Mouse (Mus musculus): Measurements from ENCODE around the gene Sez6l. TPM values are rescaled to one million over a fixed set of nuclear protein-coding genes. Genes with fewer than 3 reads are reported as not detected.

Sez6l gene
- polyA plus RNA-seq, 1 experiment from 2014 or later: 0.75 TPM

DNA sequence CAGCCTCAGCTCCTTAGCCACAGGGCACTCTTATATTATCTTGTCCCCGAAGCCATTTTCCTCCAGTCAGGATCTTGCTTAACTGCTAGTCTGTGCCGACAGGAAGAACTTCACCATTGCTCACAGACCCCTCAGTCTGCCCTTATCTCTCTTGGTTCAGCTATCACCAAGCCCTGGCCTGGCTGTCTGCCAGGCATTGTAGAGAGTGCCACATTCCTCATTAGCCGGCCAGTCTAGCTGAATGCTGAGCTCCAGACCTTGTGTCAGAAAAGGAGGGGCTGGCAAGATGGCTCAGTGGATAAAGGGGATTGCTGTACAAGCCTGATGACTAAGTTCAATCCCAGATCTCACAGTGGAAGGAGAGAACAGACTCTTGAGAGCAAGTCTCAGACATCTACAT lies 171.0 kb downstream of the Sez6l start:
- no peak for DNase-seq (ENCODE audit: low spot score)

DNA sequence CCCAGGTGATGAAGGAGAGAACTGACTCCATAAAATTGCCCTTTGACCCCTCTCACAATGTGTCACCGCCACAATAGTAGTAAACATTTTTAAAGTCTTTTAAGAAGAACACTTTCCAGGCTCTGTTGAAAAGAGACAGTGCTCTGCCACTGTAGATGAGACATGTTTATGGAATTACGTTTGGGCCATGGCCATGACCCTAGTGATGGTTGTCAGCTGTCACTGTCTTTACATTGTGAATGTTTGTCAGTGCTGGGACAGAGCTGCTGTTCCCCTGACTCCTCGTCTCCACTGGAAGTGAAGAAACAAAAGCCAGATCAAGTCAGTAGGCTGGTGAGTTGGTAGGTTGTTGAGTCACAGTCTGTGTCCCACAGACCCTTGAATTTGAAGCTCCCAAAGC lies 174.5 kb downstream of the Sez6l start:
- H3K9me3 ChIP-seq: no peaks in the 10 kb centered on the region
- no peak for DNase-seq (ENCODE audit: low spot score)
- 0 out of 2 replicates have a peak, but pooled peaks cover 9% of the 10 kb centered on the region for H3K27me3 ChIP-seq (replicated peaks; ENCODE audit: low read depth, poor library complexity, severe bottlenecking)
- H3K27ac ChIP-seq (replicated peaks): no peak overlapping the region
- H3K4me1 ChIP-seq: 0 out of 2 replicates have a peak, but pooled peaks cover under 1% of the 10 kb centered on the region
- no peaks in the 10 kb centered on the region for H3K36me3 ChIP-seq (replicated peaks)
- no peak overlapping the region for H3K4me3 ChIP-seq
- 73% methylated on average over 3 of the region's 3 CpGs for WGBS

More for the DNA sequence above, 171.0 kb downstream of the Sez6l start:
- Histone ChIP-seq H3K9me3 (no peaks in the 10 kb centered on the region), H3K27ac (replicated peaks) (no peak overlapping the region), H3K36me3 (replicated peaks) (no peaks in the 10 kb centered on the region), H3K27me3 (replicated peaks; ENCODE audit: low read depth, poor library complexity, severe bottlenecking) (peaks cover 29% of the 10 kb centered on the region), H3K4me1 (peaks cover 7% of the 10 kb centered on the region), H3K4me3 (no peak overlapping the region)
- 78% methylated on average over 3 of the region's 3 CpGs for WGBS

DNA sequence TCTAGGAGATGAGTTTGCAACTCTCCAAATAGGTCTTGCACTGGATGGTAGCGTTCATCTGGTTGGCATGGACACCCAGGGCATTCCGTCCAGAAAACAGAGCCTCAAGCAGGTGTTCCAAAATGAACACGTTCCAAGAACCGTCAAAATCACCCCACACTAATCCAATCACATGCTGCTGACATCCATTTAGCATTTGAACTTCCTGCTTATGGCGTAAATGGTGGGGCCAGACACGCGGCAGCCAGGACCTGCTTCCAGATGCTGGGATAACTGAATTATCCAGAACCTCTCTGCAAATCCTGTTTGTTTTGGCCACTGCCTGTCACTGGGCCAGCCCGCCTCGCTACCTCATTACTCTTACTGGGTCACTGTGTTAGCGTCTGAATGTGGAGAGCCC lies 177.7 kb downstream of the Sez6l start:
- H3K27ac ChIP-seq (replicated peaks): no peak overlapping the region
- H3K36me3 ChIP-seq (replicated peaks): no peaks in the 10 kb centered on the region
- no peak overlapping the region for H3K4me3 ChIP-seq
- WGBS: 70% methylated on average over 10 of the region's 10 CpGs
- no peak for DNase-seq (ENCODE audit: low spot score)
- peaks cover 10% of the 10 kb centered on the region; the same call in 1 of the 2 replicates for H3K27me3 ChIP-seq (replicated peaks; ENCODE audit: low read depth, poor library complexity, severe bottlenecking)
- H3K4me1 ChIP-seq: peaks cover 25% of the 10 kb centered on the region
- no peaks in the 10 kb centered on the region for H3K9me3 ChIP-seq

DNA sequence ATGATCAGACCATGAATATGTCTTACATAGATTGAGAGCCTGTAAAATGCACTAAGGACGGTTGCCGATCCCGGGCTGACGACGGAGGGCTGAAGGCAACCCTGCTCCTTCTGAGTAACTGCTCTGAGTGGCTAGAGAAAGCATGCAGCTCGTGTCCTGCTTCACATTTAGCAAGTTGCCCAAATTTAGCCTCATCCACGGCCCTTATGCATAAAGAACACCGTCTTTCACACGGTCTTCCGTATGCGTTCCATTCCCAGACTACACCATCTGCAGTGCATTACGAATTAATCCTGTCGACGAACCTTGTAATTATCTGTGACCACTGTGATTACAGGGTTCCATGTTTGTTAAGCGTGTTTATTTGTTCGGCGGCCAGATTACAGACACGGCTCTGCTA lies 180.9 kb downstream of the Sez6l start:
- Histone ChIP-seq H3K9me3 (no peaks in the 10 kb centered on the region), H3K36me3 (replicated peaks) (peaks cover 10% of the 10 kb centered on the region), H3K4me3 (peak overlapping the region; percentile 78; the same call in 1 of the 2 replicates), H3K27me3 (replicated peaks; ENCODE audit: low read depth, poor library complexity, severe bottlenecking) (peaks cover 42% of the 10 kb centered on the region), H3K4me1 (peaks cover 46% of the 10 kb centered on the region), H3K27ac (replicated peaks) (peak overlapping the region; percentile 94)
- WGBS: 54% methylated on average over 18 of the region's 18 CpGs
- DNase-seq (ENCODE audit: low spot score): peak; percentile 54

DNA sequence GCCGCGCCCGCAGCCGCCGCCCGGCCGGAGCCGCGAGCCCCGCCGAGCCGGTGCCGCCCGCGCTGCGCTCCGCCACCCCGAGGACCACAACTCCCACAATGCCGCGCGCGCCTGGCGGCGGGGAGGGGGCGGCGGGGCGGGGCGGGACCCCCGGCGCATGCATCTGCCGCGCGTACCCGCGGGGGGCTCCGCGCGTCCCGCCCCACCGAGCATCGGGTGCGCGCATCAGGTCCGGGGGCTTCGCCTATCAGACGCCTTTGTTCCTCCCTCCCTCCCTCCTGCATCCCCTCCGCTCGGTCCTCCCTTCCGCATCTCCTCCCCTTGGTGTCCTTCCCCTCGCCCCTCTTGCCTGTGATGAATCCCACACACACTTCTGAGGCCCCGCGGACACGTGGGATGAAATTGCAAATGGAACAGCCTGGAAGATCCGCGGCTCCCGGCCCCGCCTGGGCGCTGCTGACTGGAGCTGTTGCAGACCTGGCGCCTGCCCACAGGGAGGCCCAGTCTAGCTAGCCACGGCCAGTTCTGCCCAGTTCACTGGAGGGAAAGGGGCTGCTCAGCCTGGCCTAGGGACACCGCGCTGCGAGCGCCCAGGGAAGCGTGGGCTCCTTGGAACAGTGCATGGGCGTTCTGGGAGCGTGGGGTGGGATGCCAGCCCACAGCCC lies 182.1 kb downstream of the Sez6l start, which contains the start of gene Asphd2:
Gene Asphd2, minus strand, starts transcription at position 88 of the 665 bp plus-strand sequence.
- H3K27me3 ChIP-seq (replicated peaks; ENCODE audit: low read depth, poor library complexity, severe bottlenecking): peaks cover 46% of the 10 kb centered on the region
- H3K4me1 ChIP-seq: peaks cover 50% of the 10 kb centered on the region
- H3K36me3 ChIP-seq (replicated peaks): peaks cover 21% of the 10 kb centered on the region
- under 1% methylated on average over 65 of the region's 67 CpGs for WGBS
- DNase-seq (ENCODE audit: low spot score): peak; percentile 93
- H3K4me3 ChIP-seq: peak within 1 kb of the TSS; percentile 78
- no peaks in the 10 kb centered on the region for H3K9me3 ChIP-seq
- peak within 1 kb of the TSS; percentile 94 for H3K27ac ChIP-seq (replicated peaks)

DNA sequence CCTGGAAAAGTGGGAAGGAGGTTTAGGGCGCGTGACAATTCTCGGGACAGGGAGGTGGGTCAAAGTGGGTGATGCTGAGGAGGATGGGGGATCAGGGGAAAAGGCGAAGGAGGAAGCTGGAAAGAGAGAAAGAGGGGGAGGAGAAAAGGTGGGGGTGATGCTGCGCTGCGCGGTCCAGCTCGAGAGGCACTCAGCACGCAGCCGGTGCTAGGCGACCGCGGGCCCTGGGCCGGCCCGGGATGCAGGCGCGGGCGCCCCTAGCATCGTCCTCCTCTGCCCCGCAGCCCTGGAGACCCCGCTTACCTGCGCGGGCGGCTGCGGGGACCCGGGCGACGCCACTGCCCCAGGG lies 182.6 kb downstream of the Sez6l start:
- Histone ChIP-seq H3K36me3 (replicated peaks) (peaks cover 27% of the 10 kb centered on the region), H3K27me3 (replicated peaks; ENCODE audit: low read depth, poor library complexity, severe bottlenecking) (peaks cover 41% of the 10 kb centered on the region), H3K4me1 (peaks cover 53% of the 10 kb centered on the region), H3K4me3 (peak overlapping the region; percentile 78), H3K9me3 (no peaks in the 10 kb centered on the region), H3K27ac (replicated peaks) (peak overlapping the region; percentile 94)
- WGBS: 1% methylated on average over 28 of the region's 28 CpGs
- DNase-seq (ENCODE audit: low spot score): no peak

DNA sequence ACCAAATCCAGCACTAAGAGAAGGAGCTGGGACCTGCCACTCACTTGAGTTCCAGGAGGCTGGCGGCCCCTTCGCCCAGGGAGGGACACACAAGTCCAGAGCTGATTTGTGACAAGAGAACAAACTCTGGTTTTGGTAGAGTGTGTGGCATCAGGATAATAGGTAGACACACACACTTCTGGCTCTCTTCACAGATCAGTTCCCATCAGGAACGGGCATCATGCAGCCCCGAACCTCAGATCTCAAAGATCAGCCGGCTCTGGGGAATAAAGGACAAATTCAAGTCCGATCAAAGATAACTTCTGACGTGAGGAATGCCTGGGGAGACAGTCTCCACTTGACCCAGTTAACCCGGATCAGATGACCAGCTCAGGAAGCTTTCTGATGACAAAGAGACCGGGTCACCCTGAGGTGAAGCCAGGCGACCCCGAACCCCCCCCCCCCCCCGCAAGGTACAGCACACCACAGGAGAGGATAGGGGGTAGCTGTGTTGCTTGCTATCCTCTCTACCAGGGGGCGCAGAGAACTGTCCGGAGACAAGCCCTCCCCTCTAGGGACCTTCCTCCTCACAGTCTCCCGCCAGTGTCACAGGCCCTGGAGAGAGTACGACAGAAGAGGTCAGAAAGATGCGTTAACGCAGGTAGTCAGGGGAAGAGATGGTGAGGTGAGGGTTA lies 183.1 kb downstream of the Sez6l start:
- H3K27ac ChIP-seq (replicated peaks): peak overlapping the region; percentile 94; the same call in 1 of the 2 replicates
- 9% methylated on average over 18 of the region's 18 CpGs for WGBS
- no peaks in the 10 kb centered on the region for H3K9me3 ChIP-seq
- H3K27me3 ChIP-seq (replicated peaks; ENCODE audit: low read depth, poor library complexity, severe bottlenecking): peaks cover 41% of the 10 kb centered on the region
- peaks cover 56% of the 10 kb centered on the region for H3K4me1 ChIP-seq
- H3K4me3 ChIP-seq: peak overlapping the region; percentile 78
- no peak for DNase-seq (ENCODE audit: low spot score)
- peaks cover 32% of the 10 kb centered on the region for H3K36me3 ChIP-seq (replicated peaks)

DNA sequence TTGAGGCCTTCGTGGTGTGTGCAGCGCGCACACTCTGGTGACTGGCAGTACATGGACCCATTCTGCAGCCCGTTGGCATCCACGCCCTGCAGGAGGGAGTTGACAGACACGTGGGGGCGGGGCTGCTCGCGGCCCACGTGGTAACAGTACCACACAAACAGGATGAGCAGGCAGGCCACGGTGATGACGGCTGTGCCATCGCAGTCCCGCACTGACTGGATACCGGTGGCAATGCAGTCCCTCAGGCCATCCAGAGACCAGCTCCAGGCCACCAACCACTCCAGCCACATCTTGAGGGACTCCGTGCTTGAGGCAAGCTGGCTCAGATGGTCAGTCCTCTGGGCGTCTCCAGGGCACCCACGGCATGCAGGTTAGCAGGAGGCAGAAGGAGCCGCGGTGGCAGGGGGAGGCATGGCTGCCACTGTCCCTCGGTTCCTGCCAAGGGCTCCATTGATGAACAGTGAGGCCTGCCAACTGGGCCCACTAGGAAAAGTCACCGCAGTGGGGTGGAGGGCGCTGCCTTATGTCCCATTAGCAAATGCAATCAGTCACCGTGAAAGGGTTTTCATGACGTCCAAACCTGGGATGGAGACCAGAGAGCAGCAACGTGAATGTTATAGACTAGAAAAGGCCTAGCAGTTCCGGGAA lies 185.2 kb downstream of the Sez6l start:
- Histone ChIP-seq H3K9me3 (no peaks in the 10 kb centered on the region), H3K27me3 (replicated peaks; ENCODE audit: low read depth, poor library complexity, severe bottlenecking) (peaks cover 37% of the 10 kb centered on the region), H3K27ac (replicated peaks) (no peak overlapping the region), H3K36me3 (replicated peaks) (peaks cover 50% of the 10 kb centered on the region), H3K4me3 (no peak overlapping the region), H3K4me1 (peaks cover 54% of the 10 kb centered on the region)
- DNase-seq (ENCODE audit: low spot score): no peak
- WGBS: 74% methylated on average over 27 of the region's 27 CpGs

DNA sequence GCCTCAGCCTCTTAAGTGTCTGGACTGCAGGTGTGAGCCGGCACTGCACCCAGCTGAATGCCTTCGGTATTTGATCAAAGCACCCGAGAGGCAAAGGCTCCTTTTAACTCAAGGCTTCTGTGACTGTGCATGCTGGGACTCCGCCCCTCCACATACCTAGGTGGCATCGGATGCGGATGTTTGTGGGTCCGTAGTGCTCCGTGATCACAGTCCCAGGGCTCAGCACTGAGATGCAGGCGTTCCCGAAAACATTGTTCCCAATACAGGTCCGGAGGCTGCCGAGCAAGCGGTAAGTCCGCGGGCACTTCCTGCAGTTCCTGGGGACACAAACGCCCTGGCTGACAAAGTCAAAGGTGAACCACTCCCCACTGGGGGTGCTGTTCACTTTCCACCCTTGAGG lies 186.0 kb downstream of the Sez6l start:
- DNase-seq (ENCODE audit: low spot score): no peak
- Histone ChIP-seq H3K4me3 (no peak overlapping the region), H3K36me3 (replicated peaks) (peaks cover 58% of the 10 kb centered on the region), H3K9me3 (no peaks in the 10 kb centered on the region), H3K27me3 (replicated peaks; ENCODE audit: low read depth, poor library complexity, severe bottlenecking) (peaks cover 37% of the 10 kb centered on the region), H3K4me1 (peaks cover 46% of the 10 kb centered on the region), H3K27ac (replicated peaks) (no peak overlapping the region)
- 54% methylated on average over 16 of the region's 16 CpGs for WGBS

DNA sequence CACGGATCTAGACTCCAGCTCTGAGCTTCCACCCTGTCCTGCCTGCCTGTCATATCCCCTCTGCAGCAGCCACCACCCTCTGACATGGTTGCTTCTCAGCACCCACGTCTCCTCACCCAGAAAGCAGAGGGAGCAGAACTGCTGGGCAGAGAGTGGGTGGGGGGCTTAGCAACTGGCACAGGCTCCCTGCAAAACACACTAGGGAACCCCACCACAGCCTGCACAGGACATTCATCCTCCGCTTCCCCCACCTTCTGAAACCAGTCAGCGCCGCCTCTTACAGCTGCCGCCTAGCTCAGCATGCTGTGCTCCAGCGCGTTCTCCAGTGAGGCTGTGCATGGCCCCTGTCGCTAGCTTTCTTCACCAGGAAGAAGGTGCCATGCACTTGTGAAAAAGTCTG lies 187.6 kb downstream of the Sez6l start:
- peaks cover 36% of the 10 kb centered on the region for H3K27me3 ChIP-seq (replicated peaks; ENCODE audit: low read depth, poor library complexity, severe bottlenecking)
- no peak overlapping the region for H3K4me3 ChIP-seq
- peaks cover 75% of the 10 kb centered on the region for H3K36me3 ChIP-seq (replicated peaks)
- peaks cover 32% of the 10 kb centered on the region for H3K4me1 ChIP-seq
- no peaks in the 10 kb centered on the region for H3K9me3 ChIP-seq
- 85% methylated on average over 9 of the region's 9 CpGs for WGBS
- no peak for DNase-seq (ENCODE audit: low spot score)
- no peak overlapping the region for H3K27ac ChIP-seq (replicated peaks)

DNA sequence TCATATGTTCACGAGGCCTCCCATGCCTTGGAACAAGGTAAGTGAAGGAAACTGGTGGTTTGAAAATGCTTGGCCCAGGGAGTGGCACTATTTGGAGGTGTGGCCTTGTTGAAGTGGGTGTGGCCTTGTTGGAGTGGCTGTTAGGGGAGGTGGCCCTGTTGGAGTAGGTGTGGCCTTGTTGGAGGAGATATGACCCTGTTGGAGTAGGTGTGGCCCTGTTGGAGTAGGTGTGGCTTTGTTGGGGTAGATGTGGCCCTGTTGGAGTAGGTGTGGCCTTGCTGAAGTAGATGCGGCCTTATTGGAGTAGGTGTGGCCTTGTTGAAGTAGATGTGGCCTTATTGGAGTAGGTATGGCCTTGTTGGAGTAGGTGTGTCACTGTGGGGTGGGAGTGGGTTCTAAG lies 191.0 kb downstream of the Sez6l start:
- Histone ChIP-seq H3K4me3 (no peak overlapping the region), H3K9me3 (no peaks in the 10 kb centered on the region), H3K36me3 (replicated peaks) (peaks cover 73% of the 10 kb centered on the region), H3K27ac (replicated peaks) (no peak overlapping the region), H3K4me1 (peaks cover 21% of the 10 kb centered on the region), H3K27me3 (replicated peaks; ENCODE audit: low read depth, poor library complexity, severe bottlenecking) (peaks cover 3% of the 10 kb centered on the region; the same call in 1 of the 2 replicates)
- WGBS: 78% methylated on average over 2 of the region's 2 CpGs
- DNase-seq (ENCODE audit: low spot score): no peak

DNA sequence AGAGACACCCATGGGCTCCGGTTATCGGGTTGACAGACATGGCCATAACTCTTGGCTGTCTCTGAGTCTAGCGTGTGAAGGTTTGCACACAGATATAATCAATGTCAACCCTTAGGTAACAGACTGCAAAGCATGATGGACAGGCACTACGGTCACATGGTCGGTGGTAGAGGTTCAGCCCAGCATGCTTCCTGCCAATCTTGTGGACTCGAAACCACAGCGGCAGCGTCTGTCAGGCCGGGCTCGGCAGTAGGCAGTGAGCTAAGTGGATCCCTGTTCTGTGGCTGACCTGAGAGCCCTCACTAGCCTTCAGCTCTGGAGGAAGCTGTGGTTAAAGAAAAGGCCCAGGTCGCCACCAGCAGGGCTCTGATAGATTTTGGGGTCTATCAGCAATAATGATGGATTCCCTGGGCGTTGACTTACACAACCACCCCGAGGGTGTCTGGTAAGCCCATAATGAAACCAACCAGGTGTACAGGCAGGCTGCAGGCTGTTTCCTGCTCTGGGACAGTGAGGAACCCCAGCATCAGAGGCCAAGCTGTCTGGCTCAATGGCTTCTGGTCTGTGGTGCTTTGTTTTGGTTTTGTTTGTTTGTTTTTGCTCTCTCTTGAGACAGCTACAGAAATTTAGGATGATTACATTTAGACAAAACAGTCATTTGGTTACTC lies 192.0 kb downstream of the Sez6l start:
- no peak overlapping the region for H3K27ac ChIP-seq (replicated peaks)
- H3K4me1 ChIP-seq: peaks cover 18% of the 10 kb centered on the region
- H3K4me3 ChIP-seq: no peak overlapping the region
- no peaks in the 10 kb centered on the region for H3K9me3 ChIP-seq
- DNase-seq (ENCODE audit: low spot score): no peak
- peaks cover 69% of the 10 kb centered on the region for H3K36me3 ChIP-seq (replicated peaks)
- WGBS: 92% methylated on average over 13 of the region's 13 CpGs
- H3K27me3 ChIP-seq (replicated peaks; ENCODE audit: low read depth, poor library complexity, severe bottlenecking): no peaks in the 10 kb centered on the region; the same call in 1 of the 2 replicates

Measured in embryonic facial prominence, embryonic 10.5 days (tissue).